Mouse (Mus musculus): Measurements from ENCODE around the gene Rps13.

- TF ChIP-seq GATA1 (IDR thresholded peaks at IDR 0.05; ENCODE audit: low read length) (no peak), TAL1 (IDR thresholded peaks at IDR 0.05; ENCODE audit: low read length) (no peak)
These were observed 26.7 kb downstream of the Rps13 start for GRCm38 (mm10) chr7:116307099-116307870.
